In the genomic region with DNA sequence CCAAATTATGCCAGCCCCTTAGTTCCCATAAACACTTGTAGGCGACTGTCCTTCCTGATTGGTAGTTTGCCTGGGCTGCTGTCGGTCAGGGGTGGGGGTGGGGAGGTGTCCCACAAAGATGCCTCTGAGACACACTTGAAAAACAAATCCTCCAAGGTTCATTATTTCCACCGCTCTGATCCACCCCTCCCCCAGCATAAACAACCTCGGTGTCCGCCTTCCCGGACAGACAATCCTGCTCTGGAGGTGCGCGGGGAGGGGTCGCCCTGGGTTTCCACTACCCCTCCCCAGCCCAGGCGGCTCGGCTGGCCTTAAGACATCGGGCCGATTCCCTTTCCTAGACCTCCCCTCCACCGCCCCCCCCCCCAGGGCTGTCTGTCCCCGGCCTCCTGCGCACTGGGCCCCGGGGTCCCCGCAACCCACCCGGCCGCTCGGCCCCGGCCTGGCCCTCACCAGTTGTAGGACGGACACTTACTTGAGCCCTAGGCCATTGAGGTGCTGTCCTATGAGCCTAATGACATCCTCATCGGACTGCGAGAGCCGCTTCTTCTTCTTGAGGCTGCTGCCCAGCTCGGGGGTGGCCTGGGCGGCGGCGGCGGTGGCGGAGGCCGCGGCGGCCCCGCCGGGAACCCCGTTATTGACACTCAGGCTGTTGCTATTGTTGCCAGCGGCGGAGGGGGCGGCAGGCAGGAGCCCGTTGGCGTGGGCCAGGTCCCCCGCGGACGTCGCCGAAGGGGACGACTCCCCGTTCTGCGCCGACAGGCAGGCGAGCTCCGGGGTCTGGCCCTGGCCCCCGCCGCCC, we compare ENCODE assay signal across 8 mouse cellular contexts. TPM values are rescaled to one million over a fixed set of nuclear protein-coding genes. Genes with fewer than 3 reads are reported as not detected.
DNase-seq lines count a peak whose midpoint lies in the region; ATAC-seq and TF ChIP-seq lines count a peak whose summit lies in the region.

No protein-coding gene starts in this region.

- DNase-seq in adipocyte (ENCODE audit: low spot score) = peak; percentile 85
- DNase-seq in embryo, embryonic 10 days (ENCODE audit: low spot score) = peak; percentile 27
- peak; percentile 52 to 76 for DNase-seq in heart, adult 18-20 months
- DNase-seq in kidney, adult 11 months = peak; percentile 35
- peak; percentile 58 for DNase-seq in neural tube, embryonic 10.5 days (ENCODE audit: extremely low spot score, low spot score)
- DNase-seq in testis, postnatal 10 days (ENCODE audit: low spot score) = peak; percentile 63

- H3ac ChIP-seq in C2C12 (ENCODE audit: control insufficient read depth, insufficient read length, low read depth) = peak overlapping the region; percentile 94

- H3K79me2 ChIP-seq in C2C12 (ENCODE audit: control insufficient read depth, insufficient read depth) = peaks cover 91% of the 10 kb centered on the region

- under 1% methylated on average over 54 of the region's 56 CpGs for WGBS in liver, embryonic 15.5 days (ENCODE audit: insufficient replicate concordance)

- H3K27ac ChIP-seq in liver, embryonic 15.5 days (replicated peaks) = peak overlapping the region; percentile 99

- H3K27me3 ChIP-seq in C2C12 (ENCODE audit: control insufficient read depth, insufficient read depth, insufficient read length) = no peaks in the 10 kb centered on the region
- no peaks in the 10 kb centered on the region for H3K27me3 ChIP-seq in liver, embryonic 15.5 days

- H3K4me3 ChIP-seq in C2C12 (ENCODE audit: insufficient read depth, poor library complexity, severe bottlenecking) = peak overlapping the region; percentile 68
- peak overlapping the region; percentile 84 for H3K4me3 ChIP-seq in liver, embryonic 15.5 days (replicated peaks)

- H3K36me3 ChIP-seq in C2C12 (ENCODE audit: control insufficient read depth, insufficient read depth) = peaks cover 45% of the 10 kb centered on the region
- H3K36me3 ChIP-seq in liver, embryonic 15.5 days (replicated peaks) = peaks cover 36% of the 10 kb centered on the region

- peak overlapping the region; percentile 100 for H3K9ac ChIP-seq in liver, embryonic 15.5 days

- H3K79me3 ChIP-seq in C2C12 (ENCODE audit: low read depth) = peaks cover 49% of the 10 kb centered on the region

- H3K9me3 ChIP-seq in liver, embryonic 15.5 days (replicated peaks) = no peaks in the 10 kb centered on the region

- TF ChIP-seq CTCF in C2C12 (IDR thresholded peaks at IDR 0.05; ENCODE audit: control insufficient read depth, insufficient read depth, insufficient read length) = no peak

- ATAC-seq in liver, embryonic 15.5 days (ENCODE audit: insufficient read depth) = peak; percentile 27

- H3K4me2 ChIP-seq in liver, embryonic 15.5 days = peak overlapping the region; percentile 91

- peaks cover 55% of the 10 kb centered on the region for H3K4me1 ChIP-seq in liver, embryonic 15.5 days (replicated peaks)

TF ChIP-seq in C2C12, 6 proteins besides CTCF, POLR2A, EP300 and RAD21:
- TF ChIP-seq MAX (IDR thresholded peaks at IDR 0.05) = no peak
- TF ChIP-seq FOSL1 (IDR thresholded peaks at IDR 0.05; ENCODE audit: insufficient read depth, low read length, poor library complexity, severe bottlenecking) = no peak
- TF ChIP-seq MYOG (IDR thresholded peaks at IDR 0.05; ENCODE audit: control insufficient read depth, extremely low read depth, insufficient read length) = no peak
- no peak for TF ChIP-seq CEBPB (IDR thresholded peaks at IDR 0.05; ENCODE audit: low read depth)
- TF ChIP-seq MYOD1 (IDR thresholded peaks at IDR 0.05; ENCODE audit: control insufficient read depth, insufficient read length, low read depth) = no peak
- TF ChIP-seq USF1 (IDR thresholded peaks at IDR 0.05; ENCODE audit: low read depth) = no peak

RNA-seq across cellular contexts. Expression of gene Wdr26, which starts 1.0 kb away (rescaled TPM):
- 38.4 TPM for polyA plus RNA-seq in C2C12 (2012; fragmentation: generic; extraction: Trizol)
- total RNA-seq in heart, adult 18-20 months (2021) = 10 to 100 TPM; 90.9 to 94.5 TPM
- 40.8 and 45.0 TPM in 2 replicates for polyA plus RNA-seq in liver, embryonic 15.5 days (2015; fragmentation: Nextera tagmentation; extraction: Ambion mirVana)

Comparison
In these comparisons a context has a peak if more than half of its experiments do, and no peak if none do; other contexts are left out.
1. Peak in every context shown above with its lines: DNase-seq, ATAC-seq, H3K4me3 ChIP-seq and H3K27ac ChIP-seq.
2. DNase-seq: peak in every context shown above with its lines; median percentile 85 in adipocyte; 64 in heart, adult 18-20 months; 63 in testis, postnatal 10 days; 58 in neural tube, embryonic 10.5 days; 35 in kidney, adult 11 months; 27 in embryo, embryonic 10 days.